Mouse (Mus musculus): Measurements from ENCODE around the gene Naa50.

The Naa50 gene

GRCm38 (mm10) chr16:44172297-44173154 lies 32.9 kb downstream of the Naa50 start:
- TF ChIP-seq GATA4 (IDR thresholded peaks at IDR 0.05; ENCODE audit: insufficient replicate concordance, low read length), result no peak

- no peak for TF ChIP-seq GATA4 (IDR thresholded peaks at IDR 0.05; ENCODE audit: insufficient replicate concordance, low read length)
Observed at GRCm38 (mm10) chr16:44173155-44173941, 33.7 kb downstream of the Naa50 start, which contains the start of gene Usf3. Gene Usf3, plus strand, starts transcription at chr16:44173246.

DNA sequence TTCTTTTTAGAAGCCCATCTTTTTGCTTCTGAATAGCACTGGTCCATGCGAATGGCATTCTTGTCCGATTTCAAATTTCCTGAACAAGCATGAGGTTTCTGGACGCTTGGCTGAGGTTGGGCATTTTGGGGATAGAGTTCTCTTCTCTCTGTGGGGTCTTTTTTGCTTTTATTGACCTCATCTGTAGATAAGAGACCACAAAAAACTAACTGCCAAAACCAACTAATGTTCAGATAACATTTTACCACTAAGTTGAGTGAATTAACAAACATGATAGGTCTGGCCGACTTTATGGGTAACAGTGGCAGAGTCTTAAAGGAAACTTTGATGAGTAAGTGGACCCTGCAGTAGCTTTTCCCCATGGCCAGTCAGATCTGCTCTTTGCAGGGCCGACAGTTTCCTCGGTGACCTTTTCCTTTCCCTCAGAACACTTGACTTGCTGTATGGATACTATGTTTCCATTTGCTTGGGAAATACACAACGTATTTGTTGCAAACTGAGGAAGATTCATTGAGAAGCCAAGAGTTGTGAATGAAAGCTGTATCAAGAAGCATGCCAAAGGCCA lies 34.4 kb downstream of the Naa50 start:
- no peak for TF ChIP-seq GATA4 (IDR thresholded peaks at IDR 0.05; ENCODE audit: insufficient replicate concordance, low read length)

- peak; percentile 1; the same call in 1 of the 2 replicates for TF ChIP-seq GATA4 (IDR thresholded peaks at IDR 0.05; ENCODE audit: insufficient replicate concordance, low read length)
Observed at GRCm38 (mm10) chr16:44175001-44175400, 35.4 kb downstream of the Naa50 start.

DNA sequence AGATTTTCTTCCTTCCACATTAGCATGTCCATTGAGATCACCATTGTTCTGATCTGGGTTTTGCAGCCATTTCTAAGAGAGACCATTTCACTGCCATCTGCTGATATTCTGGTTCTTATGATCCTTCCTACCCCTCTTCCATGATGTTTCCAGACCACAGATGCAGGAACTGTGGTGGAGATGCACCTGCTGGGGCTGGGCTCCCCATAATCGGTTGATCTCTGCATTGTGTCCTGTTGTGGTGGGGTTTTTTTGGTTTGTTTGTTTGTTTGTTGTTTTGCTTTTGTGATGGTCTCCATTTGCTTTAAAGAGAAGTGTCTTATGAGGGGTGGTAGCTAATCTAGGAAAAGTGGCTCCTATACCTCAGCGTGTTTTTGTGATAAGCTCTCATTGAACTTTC lies 36.9 kb downstream of the Naa50 start:
- TF ChIP-seq GATA4 (IDR thresholded peaks at IDR 0.05; ENCODE audit: insufficient replicate concordance, low read length), result no peak

DNA sequence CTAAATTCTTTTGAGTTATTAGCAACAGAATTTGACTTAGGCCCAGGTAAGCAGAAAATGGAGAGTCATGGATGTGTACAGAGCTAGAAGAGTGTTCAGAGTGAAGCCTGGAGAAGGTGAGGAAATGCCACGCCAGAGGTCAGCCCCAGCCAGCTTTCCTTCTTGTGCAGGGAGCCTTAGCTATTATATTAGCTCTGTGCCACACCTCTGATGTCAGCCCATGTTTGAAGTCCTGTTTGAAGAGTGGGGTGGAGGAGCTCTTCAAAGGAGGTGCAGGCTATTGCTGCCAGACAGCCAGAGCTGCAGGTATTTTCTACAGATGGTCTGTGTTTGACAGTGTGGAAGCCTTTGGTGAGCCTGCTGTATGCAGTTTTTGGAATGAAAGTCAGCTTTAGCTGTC lies 38.9 kb downstream of the Naa50 start:
- no peak for TF ChIP-seq GATA4 (IDR thresholded peaks at IDR 0.05; ENCODE audit: insufficient replicate concordance, low read length)

DNA sequence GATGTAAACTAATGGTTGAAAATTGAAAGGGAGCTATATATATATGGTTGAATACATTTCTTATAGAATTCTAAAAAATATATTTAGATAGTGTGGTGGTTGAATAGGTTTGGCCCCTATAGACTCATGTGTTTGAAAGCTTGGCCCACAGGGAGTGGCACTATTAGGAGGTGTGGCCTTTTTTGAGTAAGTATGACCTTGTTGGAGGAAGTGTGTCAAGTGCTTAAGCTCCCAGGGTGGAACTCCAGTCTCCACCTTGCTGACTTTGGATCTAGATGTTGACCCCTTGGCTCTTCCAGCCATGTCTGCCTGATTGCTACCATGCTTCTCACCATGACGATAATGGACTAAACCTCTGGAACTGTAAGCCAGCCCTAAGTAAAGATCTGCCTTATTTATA lies 43.0 kb downstream of the Naa50 start:
- no peak for TF ChIP-seq GATA4 (IDR thresholded peaks at IDR 0.05; ENCODE audit: insufficient replicate concordance, low read length)

- TF ChIP-seq GATA4 (IDR thresholded peaks at IDR 0.05; ENCODE audit: insufficient replicate concordance, low read length), result no peak
Observed at GRCm38 (mm10) chr16:44184769-44185168, 45.1 kb downstream of the Naa50 start.

GRCm38 (mm10) chr16:44187172-44187571 lies 47.5 kb downstream of the Naa50 start:
- TF ChIP-seq GATA4 (IDR thresholded peaks at IDR 0.05; ENCODE audit: insufficient replicate concordance, low read length), result no peak

- no peak for TF ChIP-seq GATA4 (IDR thresholded peaks at IDR 0.05; ENCODE audit: insufficient replicate concordance, low read length)
Observed at GRCm38 (mm10) chr16:44188766-44189165, 49.1 kb downstream of the Naa50 start.

DNA sequence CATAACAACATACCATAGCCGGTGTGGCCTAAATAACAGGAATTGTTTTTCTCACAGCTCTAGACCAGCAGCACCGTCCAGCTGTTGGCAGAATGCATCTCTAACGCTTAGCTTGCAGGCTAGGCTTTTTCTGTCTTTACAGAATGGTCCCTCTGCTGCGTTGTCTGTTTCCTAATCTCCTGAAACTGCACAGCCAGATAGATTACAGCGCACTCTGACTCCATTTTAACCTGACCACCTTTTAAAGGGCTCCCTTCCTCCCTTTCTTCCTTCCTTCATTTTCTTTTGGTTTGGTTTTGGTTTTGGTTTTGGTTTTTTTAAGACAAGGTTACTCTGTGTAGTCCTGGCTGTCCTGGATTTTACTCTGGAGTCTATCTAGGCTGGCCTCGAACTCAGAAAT lies 50.4 kb downstream of the Naa50 start:
- TF ChIP-seq GATA4 (IDR thresholded peaks at IDR 0.05; ENCODE audit: insufficient replicate concordance, low read length), result no peak

- no peak for TF ChIP-seq GATA4 (IDR thresholded peaks at IDR 0.05; ENCODE audit: insufficient replicate concordance, low read length)
Observed at GRCm38 (mm10) chr16:44190968-44191367, 51.3 kb downstream of the Naa50 start.

- no peak for TF ChIP-seq GATA4 (IDR thresholded peaks at IDR 0.05; ENCODE audit: insufficient replicate concordance, low read length)
Observed at GRCm38 (mm10) chr16:44199066-44199703, 59.6 kb downstream of the Naa50 start.

DNA sequence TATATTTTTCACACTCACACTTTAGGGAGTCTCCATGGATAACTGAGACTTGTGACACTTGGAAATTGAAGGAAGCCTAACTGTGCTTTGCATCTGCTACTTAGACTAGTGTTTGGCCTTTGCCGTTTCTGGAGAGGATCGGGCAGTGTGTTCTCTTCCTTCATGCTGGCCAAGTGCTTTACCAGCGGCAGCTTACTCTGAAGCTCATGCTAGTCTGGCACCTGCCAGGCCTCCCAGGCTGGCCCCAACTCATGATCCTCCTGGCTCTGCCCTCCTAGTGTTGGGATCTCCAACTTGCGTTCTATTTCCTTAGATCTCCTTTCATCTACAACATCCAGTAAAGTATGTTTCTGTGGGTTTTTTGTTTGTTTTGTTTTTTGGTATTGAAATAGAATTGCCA lies 60.5 kb downstream of the Naa50 start:
- TF ChIP-seq GATA4 (IDR thresholded peaks at IDR 0.05; ENCODE audit: insufficient replicate concordance, low read length), result no peak

DNA sequence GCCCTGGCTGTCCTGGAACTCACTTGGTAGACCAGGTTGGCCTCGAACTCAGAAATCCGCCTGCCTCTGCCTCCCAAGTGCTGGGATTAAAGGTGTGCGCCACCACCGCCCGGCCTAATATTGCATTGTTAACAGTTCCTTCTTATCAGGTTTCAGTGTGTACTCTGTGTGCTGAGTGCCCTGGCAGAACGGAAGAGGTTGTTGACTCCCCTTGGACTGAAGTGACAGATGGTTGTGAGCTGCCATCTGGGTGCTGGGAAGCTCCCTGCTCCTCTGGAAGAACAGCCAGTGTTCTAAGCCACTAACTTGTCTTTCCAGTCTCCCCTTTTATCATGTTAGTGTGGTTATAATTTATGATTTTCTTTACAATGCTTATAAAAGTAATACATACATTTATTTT lies 64.7 kb downstream of the Naa50 start:
- peak; percentile 33; the same call in 1 of the 2 replicates for TF ChIP-seq GATA4 (IDR thresholded peaks at IDR 0.05; ENCODE audit: insufficient replicate concordance, low read length)

Data from liver, adult (tissue).